Mouse (Mus musculus) midbrain, embryonic 13.5 days (tissue): ENCODE data around the gene Pgm2. TPM values are rescaled to one million over a fixed set of nuclear protein-coding genes. Genes with fewer than 3 reads are reported as not detected.

ENCODE experiments used
- ATAC-seq: fragments of 200-750 bp; cut with Nextera tagmentation; 2 replicates; pipeline ENCODE4 v1.8.0; 2017; ENCODE audit warnings: mild to moderate bottlenecking, moderate TSS enrichment, moderate library complexity
- H3K27ac ChIP-seq: fragments of 300-500 bp; sonication (generic); 2 replicates; pipeline ENCODE4 v1.5.1; 2015; ENCODE audit warnings: inconsistent platforms, mild to moderate bottlenecking, moderate library complexity
- H3K27me3 ChIP-seq: fragments of 300-500 bp; sonication (generic); 2 replicates; pipeline ENCODE4 v1.6.1; 2015; ENCODE audit warnings: mild to moderate bottlenecking, inconsistent platforms
- H3K36me3 ChIP-seq: fragments of 300-500 bp; sonication (generic); 2 replicates; pipeline ENCODE4 v1.6.1; 2015; ENCODE audit warnings: mild to moderate bottlenecking, inconsistent platforms
- H3K4me1 ChIP-seq: fragments of 300-500 bp; sonication (generic); replicated peaks from 2 replicates; pipeline ENCODE4 v1.6.1; 2015; ENCODE audit warnings: inconsistent platforms
- H3K4me2 ChIP-seq: fragments of 300-500 bp; sonication (generic); replicated peaks from 2 replicates; pipeline ENCODE4 v1.6.1; 2015; ENCODE audit warnings: moderate library complexity, mild to moderate bottlenecking, inconsistent platforms
- H3K4me3 ChIP-seq: fragments of 300-500 bp; sonication (generic); replicated peaks from 2 replicates; pipeline ENCODE4 v1.5.1; 2015; ENCODE audit warnings: mild to moderate bottlenecking, inconsistent platforms
- H3K9ac ChIP-seq: fragments of 300-500 bp; sonication (generic); replicated peaks from 2 replicates; pipeline ENCODE4 v1.6.1; 2015; ENCODE audit warnings: mild to moderate bottlenecking, inconsistent platforms
- H3K9me3 ChIP-seq: fragments of 300-500 bp; sonication (generic); 2 replicates; pipeline ENCODE4 v1.6.1; 2016; ENCODE audit warnings: mild to moderate bottlenecking, inconsistent platforms
- WGBS: fragments of 180-500 bp; shearing (Covaris S2); methylation state at CpG from one replicate; pipeline ENCODE4 v1.1.7; 2015; 5-methylcytosine and 5-hydroxymethylcytosine counted together
- polyA plus RNA-seq: library from polyadenylated mRNA; unstranded; fragments of >200 nt; fragmentation: Nextera tagmentation; extraction: Ambion mirVana; gene quantifications from 2 replicates; pipeline ENCODE4 v1.2.1, GENCODE M21; 2015

Gene Pgm2
- polyA plus RNA-seq, 1 experiment from 2014 or later = 22.2 TPM

GRCm38 (mm10) chr5:64062882-64063621, 29.7 kb upstream of the Pgm2 start:
- ATAC-seq = no peak
- Histone ChIP-seq H3K36me3 (no peaks in the 10 kb centered on the region), H3K27me3 (no peaks in the 10 kb centered on the region), H3K9me3 (no peaks in the 10 kb centered on the region), H3K9ac (no peak overlapping the region), H3K4me3 (no peak overlapping the region), H3K4me1 (no peaks in the 10 kb centered on the region), H3K4me2 (no peak overlapping the region), H3K27ac (no peak overlapping the region)
- WGBS = 83% methylated on average over 4 of the region's 4 CpGs

GRCm38 (mm10) chr5:64063622-64064355, 29.0 kb upstream of the Pgm2 start:
- H3K9ac ChIP-seq = no peak overlapping the region
- 88% methylated on average over 11 of the region's 11 CpGs for WGBS
- ATAC-seq = no peak
- H3K4me3 ChIP-seq = no peak overlapping the region
- no peak overlapping the region for H3K4me2 ChIP-seq
- H3K36me3 ChIP-seq = no peaks in the 10 kb centered on the region
- H3K9me3 ChIP-seq = no peaks in the 10 kb centered on the region
- no peak overlapping the region for H3K27ac ChIP-seq
- H3K27me3 ChIP-seq = no peaks in the 10 kb centered on the region
- H3K4me1 ChIP-seq = no peaks in the 10 kb centered on the region

- WGBS = 81% methylated on average over 3 of the region's 3 CpGs
- no peak overlapping the region for H3K27ac ChIP-seq
- ATAC-seq = no peak
- no peak overlapping the region for H3K4me2 ChIP-seq
- no peaks in the 10 kb centered on the region for H3K27me3 ChIP-seq
- H3K9ac ChIP-seq = no peak overlapping the region
- no peaks in the 10 kb centered on the region for H3K4me1 ChIP-seq
- H3K9me3 ChIP-seq = no peaks in the 10 kb centered on the region
- H3K36me3 ChIP-seq = no peaks in the 10 kb centered on the region
- H3K4me3 ChIP-seq = no peak overlapping the region
These were observed 28.3 kb upstream of the Pgm2 start for GRCm38 (mm10) chr5:64064401-64064800.

GRCm38 (mm10) chr5:64065497-64066046, 27.2 kb upstream of the Pgm2 start:
- Histone ChIP-seq H3K4me2 (no peak overlapping the region), H3K36me3 (no peaks in the 10 kb centered on the region), H3K4me1 (no peaks in the 10 kb centered on the region), H3K27me3 (no peaks in the 10 kb centered on the region), H3K27ac (no peak overlapping the region), H3K4me3 (no peak overlapping the region), H3K9me3 (no peaks in the 10 kb centered on the region), H3K9ac (no peak overlapping the region)
- WGBS = 89% methylated on average over 6 of the region's 6 CpGs
- ATAC-seq = no peak

- Histone ChIP-seq H3K4me1 (no peaks in the 10 kb centered on the region), H3K4me3 (no peak overlapping the region), H3K36me3 (no peaks in the 10 kb centered on the region), H3K27me3 (no peaks in the 10 kb centered on the region), H3K27ac (no peak overlapping the region), H3K9me3 (no peaks in the 10 kb centered on the region), H3K9ac (no peak overlapping the region), H3K4me2 (no peak overlapping the region)
- WGBS = 69% methylated on average over 2 of the region's 2 CpGs
- ATAC-seq = no peak
These were observed 26.6 kb upstream of the Pgm2 start for GRCm38 (mm10) chr5:64066159-64066558.

- no peak overlapping the region for H3K27ac ChIP-seq
- no peak overlapping the region for H3K9ac ChIP-seq
- no peaks in the 10 kb centered on the region for H3K4me1 ChIP-seq
- 90% methylated on average over 2 of the region's 2 CpGs for WGBS
- ATAC-seq = no peak
- no peaks in the 10 kb centered on the region for H3K9me3 ChIP-seq
- no peaks in the 10 kb centered on the region for H3K36me3 ChIP-seq
- H3K4me3 ChIP-seq = no peak overlapping the region
- H3K27me3 ChIP-seq = no peaks in the 10 kb centered on the region
- H3K4me2 ChIP-seq = no peak overlapping the region
These were observed 25.2 kb upstream of the Pgm2 start for GRCm38 (mm10) chr5:64067576-64067975.

GRCm38 (mm10) chr5:64070081-64070673, 22.6 kb upstream of the Pgm2 start:
- H3K4me1 ChIP-seq = no peaks in the 10 kb centered on the region
- no peaks in the 10 kb centered on the region for H3K9me3 ChIP-seq
- H3K4me3 ChIP-seq = no peak overlapping the region
- WGBS = 35% methylated on average over 4 of the region's 4 CpGs
- H3K9ac ChIP-seq = no peak overlapping the region
- no peak overlapping the region for H3K27ac ChIP-seq
- H3K36me3 ChIP-seq = no peaks in the 10 kb centered on the region
- no peak overlapping the region for H3K4me2 ChIP-seq
- peak; percentile 65 for ATAC-seq
- H3K27me3 ChIP-seq = no peaks in the 10 kb centered on the region

GRCm38 (mm10) chr5:64070742-64071476, 21.8 kb upstream of the Pgm2 start:
- no peak for ATAC-seq

GRCm38 (mm10) chr5:64074455-64074854, 18.3 kb upstream of the Pgm2 start:
- H3K27ac ChIP-seq = no peak overlapping the region
- no peak overlapping the region for H3K4me2 ChIP-seq
- H3K9me3 ChIP-seq = no peaks in the 10 kb centered on the region
- no peak for ATAC-seq
- H3K36me3 ChIP-seq = no peaks in the 10 kb centered on the region
- 94% methylated on average over 3 of the region's 3 CpGs for WGBS
- H3K27me3 ChIP-seq = no peaks in the 10 kb centered on the region
- H3K4me3 ChIP-seq = no peak overlapping the region
- H3K9ac ChIP-seq = no peak overlapping the region
- H3K4me1 ChIP-seq = no peaks in the 10 kb centered on the region

More at GRCm38 (mm10) chr5:64070742-64071476, 21.8 kb upstream of the Pgm2 start:
- Histone ChIP-seq H3K4me2 (no peak overlapping the region), H3K36me3 (no peaks in the 10 kb centered on the region), H3K27ac (no peak overlapping the region), H3K4me1 (no peaks in the 10 kb centered on the region), H3K4me3 (no peak overlapping the region), H3K27me3 (no peaks in the 10 kb centered on the region), H3K9me3 (no peaks in the 10 kb centered on the region), H3K9ac (no peak overlapping the region)
- 69% methylated on average over 2 of the region's 2 CpGs for WGBS

- Histone ChIP-seq H3K27ac (no peak overlapping the region), H3K9me3 (no peaks in the 10 kb centered on the region), H3K9ac (no peak overlapping the region), H3K36me3 (no peaks in the 10 kb centered on the region), H3K4me1 (no peaks in the 10 kb centered on the region), H3K4me2 (no peak overlapping the region), H3K4me3 (no peak overlapping the region), H3K27me3 (no peaks in the 10 kb centered on the region)
- no peak for ATAC-seq
- 52% methylated on average over 3 of the region's 3 CpGs for WGBS
These were observed 17.2 kb upstream of the Pgm2 start for GRCm38 (mm10) chr5:64075506-64075905.

- H3K9me3 ChIP-seq = no peaks in the 10 kb centered on the region
- no peaks in the 10 kb centered on the region for H3K27me3 ChIP-seq
- ATAC-seq = no peak
- no peak overlapping the region for H3K4me2 ChIP-seq
- no peak overlapping the region for H3K9ac ChIP-seq
- H3K27ac ChIP-seq = no peak overlapping the region
- H3K36me3 ChIP-seq = no peaks in the 10 kb centered on the region
- 0 out of 2 replicates have a peak, but pooled peaks cover 4% of the 10 kb centered on the region for H3K4me1 ChIP-seq
- 86% methylated on average over 4 of the region's 4 CpGs for WGBS
- H3K4me3 ChIP-seq = no peak overlapping the region
These were observed 15.4 kb upstream of the Pgm2 start for GRCm38 (mm10) chr5:64077353-64077752.
